8 mouse cellular contexts compared by ENCODE assay signal in the genomic region with DNA sequence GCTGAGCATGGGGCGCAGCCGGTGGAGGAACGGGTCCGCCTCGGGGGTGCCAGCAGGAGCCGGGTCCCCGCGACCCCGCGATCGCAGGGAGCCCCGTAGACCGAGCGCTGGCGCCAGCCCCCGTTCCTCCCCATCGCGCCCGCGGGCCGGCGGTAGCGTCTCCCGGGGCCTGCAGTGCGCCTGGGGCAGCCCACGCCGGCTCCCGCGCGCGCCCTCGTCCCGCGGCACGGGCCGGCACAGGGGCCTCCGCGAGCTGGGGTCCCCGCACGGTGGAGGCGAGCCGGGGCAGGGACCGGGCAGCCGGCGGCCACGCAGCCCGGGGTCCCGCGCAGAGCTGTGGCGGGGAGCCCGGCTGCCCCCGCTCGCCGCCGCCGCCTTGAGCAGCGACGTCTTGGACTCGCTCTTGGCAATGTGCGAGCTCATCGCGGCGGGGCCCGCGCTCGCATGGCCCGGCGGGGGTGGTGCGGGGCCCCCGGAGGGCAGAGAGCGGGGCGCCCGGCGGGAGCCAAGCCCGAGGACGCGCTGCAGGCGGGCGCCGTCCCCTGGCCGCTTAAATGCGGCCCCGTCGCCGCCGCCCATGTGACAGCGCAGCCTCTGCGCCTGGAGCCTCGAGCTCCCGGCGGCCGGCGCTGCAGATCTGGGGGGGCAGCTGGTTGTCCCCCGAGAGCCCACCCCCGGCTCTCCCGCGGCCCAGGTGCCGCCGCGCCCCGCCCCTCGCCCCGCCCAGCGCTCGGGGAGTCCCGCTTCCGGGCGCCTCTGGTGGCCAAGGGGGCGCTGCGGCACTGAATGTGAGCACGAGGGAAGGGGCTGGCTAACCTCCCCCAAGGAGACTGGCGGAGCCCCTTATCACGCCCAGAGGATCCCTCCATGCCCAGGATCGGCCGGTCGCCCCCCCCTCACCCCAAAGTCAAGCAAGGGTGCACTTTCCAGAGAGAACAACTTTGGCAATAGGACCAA. TPM values are rescaled to one million over a fixed set of nuclear protein-coding genes. Genes with fewer than 3 reads are reported as not detected.
DNase-seq lines count a peak whose midpoint lies in the region; ATAC-seq and TF ChIP-seq lines count a peak whose summit lies in the region.

A gene (minus strand): TSS at position 713 of the 957 bp plus-strand sequence.

- no peaks in the 10 kb centered on the region for H3K36me3 ChIP-seq in forebrain, embryonic 14.5 days (ENCODE audit: control insufficient read depth, insufficient read depth, low read length)
- no peaks in the 10 kb centered on the region for H3K36me3 ChIP-seq in liver, adult 2 months (ENCODE audit: control insufficient read depth, insufficient read depth, low read length)
- no peaks in the 10 kb centered on the region for H3K36me3 ChIP-seq in midbrain, postnatal 0 days (ENCODE audit: insufficient read depth, low read length)
- no peaks in the 10 kb centered on the region for H3K36me3 ChIP-seq in thymus, adult 2 months (ENCODE audit: control insufficient read depth, insufficient read depth, low read length)

- no peak for TF ChIP-seq POLR2A in liver, adult 2 months (IDR thresholded peaks at IDR 0.05; ENCODE audit: extremely low read depth, insufficient read depth, low read length)
- TF ChIP-seq POLR2A in thymus, adult 2 months (IDR thresholded peaks at IDR 0.05; ENCODE audit: control insufficient read depth, extremely low read depth, insufficient read depth, low read length, poor library complexity), result no peak

- TF ChIP-seq CTCF in liver, adult 2 months (IDR thresholded peaks at IDR 0.05; ENCODE audit: low read depth, low read length), result peak; percentile 16; the same call in 1 of the 2 replicates
- TF ChIP-seq CTCF in midbrain, postnatal 0 days (IDR thresholded peaks at IDR 0.05), result peak; percentile 62
- TF ChIP-seq CTCF in thymus, adult 2 months (IDR thresholded peaks at IDR 0.05; ENCODE audit: borderline replicate concordance, control insufficient read depth, extremely low read depth, insufficient read depth, low read length, poor library complexity), result peak; percentile 49; the same call in 1 of the 2 replicates

- no peaks in the 10 kb centered on the region for H3K9me3 ChIP-seq in forebrain, embryonic 14.5 days (replicated peaks; ENCODE audit: control insufficient read depth, low read length)
- H3K9me3 ChIP-seq in midbrain, postnatal 0 days (ENCODE audit: low read length), result no peaks in the 10 kb centered on the region

- peak; percentile 76 for ATAC-seq in forebrain, embryonic 14.5 days
- ATAC-seq in midbrain, postnatal 0 days (ENCODE audit: low FRiP score), result peak; percentile 71

- peak within 1 kb of the TSS; percentile 100 for H3K4me2 ChIP-seq in forebrain, embryonic 14.5 days (ENCODE audit: low read length)
- H3K4me2 ChIP-seq in midbrain, postnatal 0 days (ENCODE audit: low read depth, low read length, poor library complexity, severe bottlenecking), result peak within 1 kb of the TSS; percentile 99

- H3K79me2 ChIP-seq in liver, adult 2 months (ENCODE audit: control insufficient read depth, insufficient read depth, low read length), result no peaks in the 10 kb centered on the region

- peak within 1 kb of the TSS; percentile 63 for H3K4me3 ChIP-seq in forebrain, embryonic 14.5 days (ENCODE audit: low read depth, low read length)
- H3K4me3 ChIP-seq in liver, adult 2 months (ENCODE audit: insufficient read depth, low read depth, low read length), result peak within 1 kb of the TSS; percentile 26; the same call in 1 of the 2 replicates
- peak within 1 kb of the TSS; percentile 66 for H3K4me3 ChIP-seq in midbrain, postnatal 0 days (ENCODE audit: low read depth, low read length)
- peak within 1 kb of the TSS; percentile 45 for H3K4me3 ChIP-seq in thymus, adult 2 months (ENCODE audit: control insufficient read depth, insufficient read depth, low read length)

- peak within 1 kb of the TSS; percentile 52; the same call in 1 of the 2 replicates for H3K27ac ChIP-seq in forebrain, embryonic 14.5 days (ENCODE audit: low read depth, low read length)
- no peak within 1 kb of the TSS for H3K27ac ChIP-seq in liver, adult 2 months (replicated peaks; ENCODE audit: insufficient read depth, low read depth, low read length)
- H3K27ac ChIP-seq in midbrain, postnatal 0 days (ENCODE audit: low read depth, low read length), result no peak within 1 kb of the TSS; the same call in 1 of the 2 replicates
- no peak within 1 kb of the TSS for H3K27ac ChIP-seq in thymus, adult 2 months (ENCODE audit: control insufficient read depth, insufficient read depth, low read length)

- peak; percentile 92 for DNase-seq in heart, adult 11 months
- DNase-seq in heart, adult 8-10 months (ENCODE audit: low spot score), result no peak
- DNase-seq in c-Kit-positive CD71-negative TER-119-negative erythroid progenitor cells, embryonic 14.5 days (ENCODE audit: low read depth), result peak; percentile 51
- peak; percentile 84 for DNase-seq in forebrain, embryonic 14.5 days (ENCODE audit: low spot score)
- peak; percentile 35 for DNase-seq in kidney, adult 9 months
- no peak for DNase-seq in liver, adult 2 months (ENCODE audit: extremely low read depth, low read depth, low spot score)
- peak; percentile 57 for DNase-seq in midbrain, postnatal 0 days (ENCODE audit: low spot score)
- DNase-seq in thymus, adult 2 months, result peak; percentile 87

- peak within 1 kb of the TSS; percentile 71 for H3K9ac ChIP-seq in forebrain, embryonic 14.5 days (ENCODE audit: low read length)
- H3K9ac ChIP-seq in liver, adult 2 months (ENCODE audit: low read depth, low read length), result 0 out of 2 replicates have a peak within 1 kb of the TSS, but pooled peaks have one; percentile 22
- H3K9ac ChIP-seq in midbrain, postnatal 0 days (replicated peaks; ENCODE audit: low read length, poor library complexity, severe bottlenecking), result peak within 1 kb of the TSS; percentile 87

- peaks cover 17% of the 10 kb centered on the region for H3K4me1 ChIP-seq in forebrain, embryonic 14.5 days (ENCODE audit: control insufficient read depth, insufficient read depth, low read length)
- H3K4me1 ChIP-seq in liver, adult 2 months (ENCODE audit: control insufficient read depth, insufficient read depth, low read length), result peaks cover 7% of the 10 kb centered on the region; the same call in 1 of the 2 replicates
- peaks cover 7% of the 10 kb centered on the region for H3K4me1 ChIP-seq in midbrain, postnatal 0 days (ENCODE audit: insufficient read depth, low read length)
- H3K4me1 ChIP-seq in thymus, adult 2 months (replicated peaks; ENCODE audit: control insufficient read depth, insufficient read depth, low read length), result peaks cover 17% of the 10 kb centered on the region

- WGBS in forebrain, embryonic 14.5 days, result under 1% methylated on average over 68 of the region's 116 CpGs
- WGBS in liver, adult 2 months, result 2% methylated on average over 108 of the region's 116 CpGs
- WGBS in midbrain, postnatal 0 days, result under 1% methylated on average over 39 of the region's 116 CpGs
- WGBS in thymus, adult 2 months, result under 1% methylated on average over 100 of the region's 116 CpGs

- H3K27me3 ChIP-seq in forebrain, embryonic 14.5 days (replicated peaks; ENCODE audit: control insufficient read depth, insufficient read depth, low read length), result peaks cover 33% of the 10 kb centered on the region
- peaks cover 31% of the 10 kb centered on the region; the same call in 1 of the 2 replicates for H3K27me3 ChIP-seq in liver, adult 2 months (ENCODE audit: control insufficient read depth, insufficient read depth, low read length)
- H3K27me3 ChIP-seq in midbrain, postnatal 0 days (ENCODE audit: insufficient read depth, low read length), result peaks cover 24% of the 10 kb centered on the region
- H3K27me3 ChIP-seq in thymus, adult 2 months (ENCODE audit: control insufficient read depth, insufficient read depth, low read length), result peaks cover 21% of the 10 kb centered on the region

RNA-seq across cellular contexts. Expression of the gene that starts here (rescaled TPM):
- total RNA-seq in heart, adult 8-10 months (2022), result 1 to 10 TPM; 1.7 to 2.6 (median 1.9) TPM
- 7.1 and 10.1 TPM in 2 replicates for polyA plus RNA-seq in forebrain, embryonic 14.5 days (2014; fragmentation: Nextera tagmentation; extraction: Ambion mirVana)
- 0.09 TPM in 1 of 2 replicates, not detected in the other for total RNA-seq in liver, adult 2 months (2014; rRNA removed)
- 0.07 and 0.21 TPM in 2 replicates for polyA plus RNA-seq in liver, adult 2 months (2012; rRNA removed)
- 15.5 and 29.8 TPM in 2 replicates for total RNA-seq in midbrain, postnatal 0 days (2014; rRNA removed)
- 11.1 and 12.7 TPM in 2 replicates for polyA plus RNA-seq in midbrain, postnatal 0 days (2015; fragmentation: Nextera tagmentation; extraction: Ambion mirVana)
- 0.50 and 0.58 TPM in 2 replicates for polyA plus RNA-seq in thymus, adult 2 months (2012; rRNA removed)

Comparison
In these comparisons a context has a peak if more than half of its experiments do, and no peak if none do; other contexts are left out.
1. DNase-seq: peak in heart, adult 11 months (single experiment), c-Kit-positive CD71-negative TER-119-negative erythroid progenitor cells, embryonic 14.5 days (single experiment), forebrain, embryonic 14.5 days (single experiment), kidney, adult 9 months (single experiment) and midbrain, postnatal 0 days (single experiment); none in heart, adult 8-10 months (single experiment) and liver, adult 2 months (single experiment).
2. Peak in DNase-seq and H3K4me3 ChIP-seq in thymus, adult 2 months; RNA of the gene not detected or under 1 TPM.
3. H3K9ac ChIP-seq: peak in every context shown above with its lines; median percentile 87 in midbrain, postnatal 0 days; 71 in forebrain, embryonic 14.5 days; 22 in liver, adult 2 months.
4. Peak in every context shown above with its lines, with median percentiles within 50 percentile points of each other: H3K4me3 ChIP-seq and CTCF ChIP-seq.